Mouse (Mus musculus): ENCODE measurements around the gene Tomm20.

DNA sequence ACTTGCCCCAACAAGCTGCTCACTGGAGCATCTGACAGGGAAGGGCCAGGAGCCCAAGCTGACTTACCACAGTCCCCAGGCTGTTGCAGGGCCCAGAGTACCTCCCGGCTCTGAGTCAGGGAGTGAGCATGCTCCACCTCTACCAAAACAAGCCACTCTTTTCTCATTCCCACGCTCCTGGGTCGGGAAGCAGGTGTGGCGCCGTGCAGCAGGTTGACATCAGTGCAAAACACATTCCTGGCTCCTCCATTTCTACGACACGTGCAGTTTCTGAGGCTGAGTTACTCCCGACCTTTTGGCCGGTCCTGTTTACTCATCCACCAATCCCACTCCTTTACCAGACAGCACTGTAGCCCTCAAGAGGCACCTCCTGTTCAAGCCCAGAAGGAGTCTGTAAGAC lies 37.7 kb downstream of the Tomm20 start:
- no peak for TF ChIP-seq POLR2A (IDR thresholded peaks at IDR 0.05; ENCODE audit: control insufficient read depth, extremely low read depth, insufficient read depth, low read length, poor library complexity)
- no peak for TF ChIP-seq CTCF (IDR thresholded peaks at IDR 0.05; ENCODE audit: borderline replicate concordance, control insufficient read depth, extremely low read depth, insufficient read depth, low read length, poor library complexity)
